Mouse (Mus musculus) liver, embryonic 12.5 days (tissue): ENCODE measurements around the gene Prkch. TPM values are rescaled to one million over a fixed set of nuclear protein-coding genes. Genes with fewer than 3 reads are reported as not detected.
"Not testable (repeated sequence)": the region's sequence is repeated elsewhere in the genome, so short reads cannot be mapped to it uniquely, and the experiment has no call there.

Source experiments
- ATAC-seq: fragments of 200-750 bp; cut with Nextera tagmentation; 2 replicates; pipeline ENCODE4 v1.8.0; 2017; ENCODE audit warnings: moderate number of reproducible peaks, mild to moderate bottlenecking, moderate library complexity
- H3K27ac ChIP-seq: fragments of 300-500 bp; sonication (generic); 2 replicates; pipeline ENCODE4 v1.5.1; 2016; ENCODE audit warnings: mild to moderate bottlenecking
- H3K27me3 ChIP-seq: fragments of 300-500 bp; sonication (generic); replicated peaks from 2 replicates; pipeline ENCODE4 v1.6.1; 2016; ENCODE audit warnings: mild to moderate bottlenecking, moderate library complexity
- H3K36me3 ChIP-seq: fragments of 300-500 bp; sonication (generic); 2 replicates; pipeline ENCODE4 v1.6.1; 2016; ENCODE audit warnings: mild to moderate bottlenecking, moderate library complexity
- H3K4me1 ChIP-seq: fragments of 300-500 bp; sonication (generic); 2 replicates; pipeline ENCODE4 v1.6.1; 2016
- H3K4me2 ChIP-seq: fragments of 300-500 bp; sonication (generic); 2 replicates; pipeline ENCODE4 v1.6.1; 2016; ENCODE audit warnings: mild to moderate bottlenecking, moderate library complexity
- H3K4me3 ChIP-seq: fragments of 300-500 bp; sonication (generic); 2 replicates; pipeline ENCODE4 v1.5.1; 2016; ENCODE audit warnings: mild to moderate bottlenecking, moderate library complexity
- H3K9ac ChIP-seq: fragments of 300-500 bp; sonication (generic); 2 replicates; pipeline ENCODE4 v1.6.1; 2016; ENCODE audit warnings: mild to moderate bottlenecking, moderate library complexity
- H3K9me3 ChIP-seq: fragments of 300-500 bp; sonication (generic); replicated peaks from 2 replicates; pipeline ENCODE4 v1.6.1; 2016; ENCODE audit warnings: mild to moderate bottlenecking, moderate library complexity
- WGBS: fragments of 180-500 bp; shearing (Covaris S2); methylation state at CpG from one replicate; pipeline ENCODE4 v1.1.7; 2016; ENCODE audit not compliant: insufficient replicate concordance; 5-methylcytosine and 5-hydroxymethylcytosine counted together
- polyA plus RNA-seq: library from polyadenylated mRNA; unstranded; fragments of >200 nt; fragmentation: Nextera tagmentation; extraction: Ambion mirVana; gene quantifications from 2 replicates; pipeline ENCODE4 v1.2.1, GENCODE M21; 2016

Prkch gene
- polyA plus RNA-seq, 1 experiment from 2014 or later = 4.8 TPM

GRCm38 (mm10) chr12:73554155-73554554 is 30.4 kb upstream of the Prkch start:
- no peaks in the 10 kb centered on the region for H3K9me3 ChIP-seq
- no peaks in the 10 kb centered on the region for H3K36me3 ChIP-seq
- ATAC-seq = peak; percentile 55; the same call in 1 of the 2 replicates
- 5% methylated on average over 5 of the region's 5 CpGs for WGBS
- no peak overlapping the region for H3K27ac ChIP-seq
- H3K4me1 ChIP-seq = no peaks in the 10 kb centered on the region
- peaks cover 21% of the 10 kb centered on the region for H3K27me3 ChIP-seq
- no peak overlapping the region for H3K4me3 ChIP-seq
- H3K4me2 ChIP-seq = no peak overlapping the region
- H3K9ac ChIP-seq = no peak overlapping the region

GRCm38 (mm10) chr12:73558525-73559195 is 25.9 kb upstream of the Prkch start:
- H3K9ac ChIP-seq = no peak overlapping the region
- WGBS = 88% methylated on average over 20 of the region's 20 CpGs
- H3K36me3 ChIP-seq = no peaks in the 10 kb centered on the region
- no peak overlapping the region for H3K4me2 ChIP-seq
- no peaks in the 10 kb centered on the region for H3K27me3 ChIP-seq
- H3K27ac ChIP-seq = no peak overlapping the region
- H3K9me3 ChIP-seq = no peaks in the 10 kb centered on the region
- no peak for ATAC-seq
- no peak overlapping the region for H3K4me3 ChIP-seq
- no peaks in the 10 kb centered on the region for H3K4me1 ChIP-seq

GRCm38 (mm10) chr12:73560091-73560490 is 24.5 kb upstream of the Prkch start:
- Histone ChIP-seq H3K9ac (no peak overlapping the region), H3K4me3 (no peak overlapping the region), H3K4me2 (no peak overlapping the region), H3K27ac (no peak overlapping the region), H3K36me3 (no peaks in the 10 kb centered on the region), H3K4me1 (no peaks in the 10 kb centered on the region), H3K9me3 (no peaks in the 10 kb centered on the region), H3K27me3 (0 out of 2 replicates have a peak, but pooled peaks cover under 1% of the 10 kb centered on the region)
- ATAC-seq = no peak
- 39% methylated on average over 7 of the region's 7 CpGs for WGBS

- H3K9me3 ChIP-seq, H3K9ac ChIP-seq, H3K36me3 ChIP-seq, H3K4me3 ChIP-seq, ATAC-seq, H3K4me2 ChIP-seq, H3K4me1 ChIP-seq, H3K27ac ChIP-seq: not testable (repeated sequence)
- peaks cover 11% of the 10 kb centered on the region; the same call in 1 of the 2 replicates for H3K27me3 ChIP-seq
- WGBS = 67% methylated on average over 6 of the region's 6 CpGs
Observed at GRCm38 (mm10) chr12:73563122-73563521, 21.5 kb upstream of the Prkch start.

- H3K27me3 ChIP-seq = peaks cover 11% of the 10 kb centered on the region; the same call in 1 of the 2 replicates
- H3K4me3 ChIP-seq = no peak overlapping the region
- no peaks in the 10 kb centered on the region for H3K36me3 ChIP-seq
- no peak overlapping the region for H3K27ac ChIP-seq
- no peak overlapping the region for H3K4me2 ChIP-seq
- no peak overlapping the region for H3K9ac ChIP-seq
- no peaks in the 10 kb centered on the region; the same call in 1 of the 2 replicates for H3K4me1 ChIP-seq
- no peaks in the 10 kb centered on the region for H3K9me3 ChIP-seq
- ATAC-seq = no peak
- 24% methylated on average over 10 of the region's 10 CpGs for WGBS
Observed at GRCm38 (mm10) chr12:73564176-73564575, 20.4 kb upstream of the Prkch start.

GRCm38 (mm10) chr12:73564795-73565619 is 19.6 kb upstream of the Prkch start:
- H3K36me3 ChIP-seq = no peaks in the 10 kb centered on the region
- ATAC-seq = no peak
- peak overlapping the region; percentile 10; the same call in 1 of the 2 replicates for H3K4me3 ChIP-seq
- WGBS = 10% methylated on average over 21 of the region's 21 CpGs
- peak overlapping the region; percentile 57 for H3K4me2 ChIP-seq
- H3K9me3 ChIP-seq = no peaks in the 10 kb centered on the region
- no peaks in the 10 kb centered on the region; the same call in 1 of the 2 replicates for H3K4me1 ChIP-seq
- peaks cover 11% of the 10 kb centered on the region; the same call in 1 of the 2 replicates for H3K27me3 ChIP-seq
- no peak overlapping the region for H3K27ac ChIP-seq
- no peak overlapping the region for H3K9ac ChIP-seq

- WGBS = 69% methylated on average over 11 of the region's 11 CpGs
Observed at GRCm38 (mm10) chr12:73565620-73565969, 19.0 kb upstream of the Prkch start.

GRCm38 (mm10) chr12:73574632-73575031 is 10.0 kb upstream of the Prkch start:
- H3K9me3 ChIP-seq = no peaks in the 10 kb centered on the region
- H3K27ac ChIP-seq = no peak overlapping the region
- H3K36me3 ChIP-seq = no peaks in the 10 kb centered on the region
- peaks cover 9% of the 10 kb centered on the region; the same call in 1 of the 2 replicates for H3K27me3 ChIP-seq
- WGBS = 10% methylated on average over 15 of the region's 15 CpGs
- H3K9ac ChIP-seq = no peak overlapping the region
- peak overlapping the region; percentile 43 for H3K4me2 ChIP-seq
- no peak overlapping the region for H3K4me3 ChIP-seq
- H3K4me1 ChIP-seq = peaks cover 5% of the 10 kb centered on the region; the same call in 1 of the 2 replicates
- ATAC-seq = no peak

More at GRCm38 (mm10) chr12:73565620-73565969, 19.0 kb upstream of the Prkch start:
- H3K36me3 ChIP-seq = no peaks in the 10 kb centered on the region
- no peaks in the 10 kb centered on the region for H3K9me3 ChIP-seq
- H3K9ac ChIP-seq = no peak overlapping the region
- H3K4me1 ChIP-seq = no peaks in the 10 kb centered on the region; the same call in 1 of the 2 replicates
- no peak overlapping the region for H3K4me3 ChIP-seq
- no peak overlapping the region for H3K27ac ChIP-seq
- peaks cover 11% of the 10 kb centered on the region; the same call in 1 of the 2 replicates for H3K27me3 ChIP-seq
- no peak for ATAC-seq
- H3K4me2 ChIP-seq = peak overlapping the region; percentile 57

GRCm38 (mm10) chr12:73578141-73578540 is 6.5 kb upstream of the Prkch start:
- Histone ChIP-seq H3K27ac (no peak overlapping the region), H3K9ac (no peak overlapping the region), H3K9me3 (no peaks in the 10 kb centered on the region), H3K36me3 (no peaks in the 10 kb centered on the region), H3K4me3 (no peak overlapping the region), H3K4me2 (no peak overlapping the region), H3K4me1 (peaks cover 5% of the 10 kb centered on the region; the same call in 1 of the 2 replicates), H3K27me3 (peaks cover 16% of the 10 kb centered on the region)
- WGBS = 55% methylated on average over 6 of the region's 6 CpGs
- no peak for ATAC-seq

- H3K36me3 ChIP-seq = no peaks in the 10 kb centered on the region
- H3K4me1 ChIP-seq = peaks cover 15% of the 10 kb centered on the region
- 69% methylated on average over 7 of the region's 7 CpGs for WGBS
- H3K4me2 ChIP-seq = no peak overlapping the region
- H3K27ac ChIP-seq = no peak overlapping the region
- no peak overlapping the region for H3K4me3 ChIP-seq
- H3K9me3 ChIP-seq = no peaks in the 10 kb centered on the region
- no peak overlapping the region for H3K9ac ChIP-seq
- ATAC-seq = no peak
- peaks cover 43% of the 10 kb centered on the region for H3K27me3 ChIP-seq
Observed at GRCm38 (mm10) chr12:73580811-73581210, 3.8 kb upstream of the Prkch start.

- WGBS = 56% methylated on average over 9 of the region's 9 CpGs
Observed at GRCm38 (mm10) chr12:73583318-73583717, 1.3 kb upstream of the Prkch start.

More at GRCm38 (mm10) chr12:73583318-73583717, 1.3 kb upstream of the Prkch start:
- Histone ChIP-seq H3K27ac (no peak overlapping the region), H3K9me3 (no peaks in the 10 kb centered on the region), H3K4me1 (peaks cover 16% of the 10 kb centered on the region), H3K4me2 (no peak overlapping the region), H3K4me3 (no peak overlapping the region), H3K36me3 (no peaks in the 10 kb centered on the region), H3K9ac (no peak overlapping the region), H3K27me3 (peaks cover 50% of the 10 kb centered on the region)
- no peak for ATAC-seq
